Mouse (Mus musculus): Measurements from ENCODE around the gene Il17c. TPM values are rescaled to one million over a fixed set of nuclear protein-coding genes. Genes with fewer than 3 reads are reported as not detected.

Gene Il17c
- polyA plus RNA-seq, 2 experiments: 0.49 TPM; not detected in 1

GRCm38 (mm10) chr8:122423659-122424058 lies 1.8 kb downstream of the Il17c start:
- DNase-seq (ENCODE audit: low spot score) (peak; percentile 32), ATAC-seq (ENCODE audit: low FRiP score, low read depth) (no peak)
- 46% methylated on average over 5 of the region's 5 CpGs for WGBS
- H3K4me1 ChIP-seq (ENCODE audit: control insufficient read depth, insufficient read depth, low read length): no peaks in the 10 kb centered on the region
- peaks cover 8% of the 10 kb centered on the region for H3K36me3 ChIP-seq (ENCODE audit: control insufficient read depth, insufficient read depth, low read length)
- no peak for TF ChIP-seq POLR2A (IDR thresholded peaks at IDR 0.05; ENCODE audit: borderline replicate concordance, extremely low read depth, insufficient read depth, insufficient read length)
- H3K4me3 ChIP-seq (replicated peaks; ENCODE audit: low read length): no peak overlapping the region
- H3K9ac ChIP-seq (ENCODE audit: low read depth, low read length, severe bottlenecking): no peak overlapping the region
- no peaks in the 10 kb centered on the region for H3K27me3 ChIP-seq (ENCODE audit: control insufficient read depth, insufficient read depth, low read length)
- no peaks in the 10 kb centered on the region for H3K9me3 ChIP-seq (ENCODE audit: control insufficient read depth, low read length)
- no peak overlapping the region for H3K27ac ChIP-seq (replicated peaks; ENCODE audit: low read depth, low read length)
- no peak overlapping the region for H3K4me2 ChIP-seq (replicated peaks; ENCODE audit: low read depth, low read length, severe bottlenecking)

DNA sequence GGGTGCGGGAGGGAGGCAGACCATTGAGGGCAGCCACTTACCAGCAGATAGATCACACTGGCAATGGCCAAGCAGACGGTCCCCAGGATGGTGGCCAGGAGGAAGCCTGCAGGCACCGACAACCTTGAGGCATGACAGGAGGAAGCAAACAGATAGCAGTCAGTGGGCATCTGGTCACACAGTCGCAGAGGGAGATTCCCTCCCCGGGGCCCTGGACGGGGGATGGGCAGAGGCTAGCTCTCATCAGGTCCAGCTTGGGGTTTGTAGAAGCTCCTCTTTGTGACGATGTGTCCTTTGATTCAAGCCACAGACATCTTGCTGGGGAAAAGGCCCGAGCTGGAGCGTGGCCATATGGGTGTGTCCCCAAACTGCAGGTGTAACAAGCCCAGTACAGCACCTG lies 4.3 kb downstream of the Il17c start:
- no peak for TF ChIP-seq POLR2A (IDR thresholded peaks at IDR 0.05; ENCODE audit: borderline replicate concordance, extremely low read depth, insufficient read depth, insufficient read length)
- Histone ChIP-seq H3K9me3 (ENCODE audit: control insufficient read depth, low read length) (no peaks in the 10 kb centered on the region), H3K27me3 (ENCODE audit: control insufficient read depth, insufficient read depth, low read length) (no peaks in the 10 kb centered on the region), H3K4me2 (replicated peaks; ENCODE audit: low read depth, low read length, severe bottlenecking) (no peak overlapping the region), H3K36me3 (ENCODE audit: control insufficient read depth, insufficient read depth, low read length) (0 out of 2 replicates have a peak, but pooled peaks cover 3% of the 10 kb centered on the region), H3K9ac (ENCODE audit: low read depth, low read length, severe bottlenecking) (no peak overlapping the region), H3K4me3 (replicated peaks; ENCODE audit: low read length) (no peak overlapping the region), H3K4me1 (ENCODE audit: control insufficient read depth, insufficient read depth, low read length) (no peaks in the 10 kb centered on the region), H3K27ac (replicated peaks; ENCODE audit: low read depth, low read length) (no peak overlapping the region)
- ATAC-seq (ENCODE audit: low FRiP score, low read depth) (no peak), DNase-seq (ENCODE audit: low spot score) (no peak)
- WGBS: 80% methylated on average over 9 of the region's 9 CpGs

- Histone ChIP-seq H3K27ac (replicated peaks; ENCODE audit: low read depth, low read length) (no peak overlapping the region), H3K4me3 (replicated peaks; ENCODE audit: low read length) (no peak overlapping the region), H3K4me2 (replicated peaks; ENCODE audit: low read depth, low read length, severe bottlenecking) (no peak overlapping the region), H3K27me3 (ENCODE audit: control insufficient read depth, insufficient read depth, low read length) (no peaks in the 10 kb centered on the region), H3K36me3 (ENCODE audit: control insufficient read depth, insufficient read depth, low read length) (0 out of 2 replicates have a peak, but pooled peaks cover 3% of the 10 kb centered on the region), H3K4me1 (ENCODE audit: control insufficient read depth, insufficient read depth, low read length) (peaks cover 10% of the 10 kb centered on the region), H3K9me3 (ENCODE audit: control insufficient read depth, low read length) (no peaks in the 10 kb centered on the region), H3K9ac (ENCODE audit: low read depth, low read length, severe bottlenecking) (no peak overlapping the region)
- WGBS: 94% methylated on average over 7 of the region's 7 CpGs
- ATAC-seq (ENCODE audit: low FRiP score, low read depth) (no peak), DNase-seq (ENCODE audit: low spot score) (no peak)
- no peak for TF ChIP-seq POLR2A (IDR thresholded peaks at IDR 0.05; ENCODE audit: borderline replicate concordance, extremely low read depth, insufficient read depth, insufficient read length)
Observed at GRCm38 (mm10) chr8:122427607-122428006, 5.8 kb downstream of the Il17c start.

- 89% methylated on average over 9 of the region's 9 CpGs for WGBS
- DNase-seq (ENCODE audit: low spot score): no peak
- TF ChIP-seq POLR2A (IDR thresholded peaks at IDR 0.05; ENCODE audit: borderline replicate concordance, extremely low read depth, insufficient read depth, insufficient read length): no peak
Observed at GRCm38 (mm10) chr8:122428163-122428562, 6.3 kb downstream of the Il17c start.

DNA sequence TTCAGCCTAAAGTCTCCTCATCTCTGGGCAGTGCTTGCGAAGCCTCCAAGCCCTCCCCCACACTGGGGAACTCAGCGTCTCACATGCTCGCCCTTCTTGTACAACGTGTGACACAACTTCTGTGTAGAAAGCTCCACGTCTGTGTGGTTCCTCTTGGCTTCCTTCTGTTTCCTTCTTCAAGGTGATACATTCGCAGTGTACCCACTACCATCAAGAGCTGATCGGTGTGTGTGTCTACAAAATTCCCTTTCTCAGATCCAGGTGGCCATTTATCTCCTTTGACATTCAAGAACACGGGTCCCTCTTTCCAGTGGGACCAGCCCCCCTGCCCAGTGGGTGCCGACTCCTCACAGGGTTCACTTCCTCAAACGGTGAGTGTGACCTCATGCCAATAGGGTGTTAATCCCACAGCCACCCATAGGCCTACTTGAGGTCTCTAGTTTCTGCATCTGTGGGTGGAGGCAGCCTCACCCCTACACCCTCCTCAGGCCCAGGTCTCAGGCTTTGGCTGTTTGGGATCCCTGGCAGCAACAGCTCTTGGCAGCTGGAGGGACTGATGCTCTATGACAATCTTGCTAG lies 8.3 kb downstream of the Il17c start:
- no peak for DNase-seq (ENCODE audit: low spot score)
- WGBS: 86% methylated on average over 10 of the region's 10 CpGs
- H3K4me1 ChIP-seq (ENCODE audit: control insufficient read depth, insufficient read depth, low read length): peaks cover 14% of the 10 kb centered on the region
- no peak for ATAC-seq (ENCODE audit: low FRiP score, low read depth)
- no peaks in the 10 kb centered on the region for H3K9me3 ChIP-seq (ENCODE audit: control insufficient read depth, low read length)
- H3K4me3 ChIP-seq (replicated peaks; ENCODE audit: low read length): no peak overlapping the region
- no peak overlapping the region for H3K9ac ChIP-seq (ENCODE audit: low read depth, low read length, severe bottlenecking)
- H3K4me2 ChIP-seq (replicated peaks; ENCODE audit: low read depth, low read length, severe bottlenecking): no peak overlapping the region
- H3K27me3 ChIP-seq (ENCODE audit: control insufficient read depth, insufficient read depth, low read length): no peaks in the 10 kb centered on the region
- H3K36me3 ChIP-seq (ENCODE audit: control insufficient read depth, insufficient read depth, low read length): peaks cover 2% of the 10 kb centered on the region; the same call in 1 of the 2 replicates
- no peak overlapping the region for H3K27ac ChIP-seq (replicated peaks; ENCODE audit: low read depth, low read length)
- no peak for TF ChIP-seq POLR2A (IDR thresholded peaks at IDR 0.05; ENCODE audit: borderline replicate concordance, extremely low read depth, insufficient read depth, insufficient read length)

More at GRCm38 (mm10) chr8:122428163-122428562, 6.3 kb downstream of the Il17c start:
- ATAC-seq (ENCODE audit: low FRiP score, low read depth): no peak
- Histone ChIP-seq H3K36me3 (ENCODE audit: control insufficient read depth, insufficient read depth, low read length) (0 out of 2 replicates have a peak, but pooled peaks cover 3% of the 10 kb centered on the region), H3K27me3 (ENCODE audit: control insufficient read depth, insufficient read depth, low read length) (no peaks in the 10 kb centered on the region), H3K9ac (ENCODE audit: low read depth, low read length, severe bottlenecking) (no peak overlapping the region), H3K27ac (replicated peaks; ENCODE audit: low read depth, low read length) (no peak overlapping the region), H3K4me3 (replicated peaks; ENCODE audit: low read length) (no peak overlapping the region), H3K4me2 (replicated peaks; ENCODE audit: low read depth, low read length, severe bottlenecking) (no peak overlapping the region), H3K9me3 (ENCODE audit: control insufficient read depth, low read length) (no peaks in the 10 kb centered on the region), H3K4me1 (ENCODE audit: control insufficient read depth, insufficient read depth, low read length) (peaks cover 14% of the 10 kb centered on the region)
